Mouse (Mus musculus) neural tube, embryonic 15.5 days (tissue): ENCODE results near the gene Msx2. TPM values are rescaled to one million over a fixed set of nuclear protein-coding genes. Genes with fewer than 3 reads are reported as not detected.

Experiments used
- ATAC-seq: fragments of 200-750 bp; cut with Nextera tagmentation; 2 replicates; pipeline ENCODE4 v1.8.0; 2017; ENCODE audit warnings: mild to moderate bottlenecking, moderate TSS enrichment, moderate library complexity; ENCODE audit not compliant: low FRiP score
- H3K27ac ChIP-seq: fragments of 300-500 bp; sonication (generic); replicated peaks from 2 replicates; pipeline ENCODE4 v1.5.1; 2015; ENCODE audit warnings: mild to moderate bottlenecking, inconsistent platforms
- H3K27me3 ChIP-seq: fragments of 300-500 bp; sonication (generic); replicated peaks from 2 replicates; pipeline ENCODE4 v1.6.1; 2015; ENCODE audit warnings: inconsistent platforms
- H3K36me3 ChIP-seq: fragments of 300-500 bp; sonication (generic); 2 replicates; pipeline ENCODE4 v1.6.1; 2015; ENCODE audit warnings: inconsistent platforms
- H3K4me1 ChIP-seq: fragments of 300-500 bp; sonication (generic); 2 replicates; pipeline ENCODE4 v1.6.1; 2015; ENCODE audit warnings: inconsistent platforms
- H3K4me2 ChIP-seq: fragments of 300-500 bp; sonication (generic); 2 replicates; pipeline ENCODE4 v1.6.1; 2015; ENCODE audit warnings: inconsistent platforms, mild to moderate bottlenecking, moderate library complexity
- H3K4me3 ChIP-seq: fragments of 300-500 bp; sonication (generic); replicated peaks from 2 replicates; pipeline ENCODE4 v1.5.1; 2015; ENCODE audit warnings: mild to moderate bottlenecking, inconsistent platforms
- H3K9ac ChIP-seq: fragments of 300-500 bp; sonication (generic); replicated peaks from 2 replicates; pipeline ENCODE4 v1.6.1; 2015; ENCODE audit warnings: mild to moderate bottlenecking, inconsistent platforms
- H3K9me3 ChIP-seq: fragments of 300-500 bp; sonication (generic); replicated peaks from 2 replicates; pipeline ENCODE4 v1.6.1; 2016; ENCODE audit warnings: inconsistent platforms
- WGBS: fragments of 180-500 bp; shearing (Covaris S2); methylation state at CpG from one replicate; pipeline ENCODE4 v1.1.7; 2015; ENCODE audit warnings: mixed read lengths; 5-methylcytosine and 5-hydroxymethylcytosine counted together
- polyA plus RNA-seq: library from polyadenylated mRNA; unstranded; fragments of >200 nt; fragmentation: Nextera tagmentation; extraction: Ambion mirVana; gene quantifications from 2 replicates; pipeline ENCODE4 v1.2.1, GENCODE M21; 2015

Gene Msx2
- polyA plus RNA-seq, 1 experiment from 2014 or later: 0.82 TPM

DNA sequence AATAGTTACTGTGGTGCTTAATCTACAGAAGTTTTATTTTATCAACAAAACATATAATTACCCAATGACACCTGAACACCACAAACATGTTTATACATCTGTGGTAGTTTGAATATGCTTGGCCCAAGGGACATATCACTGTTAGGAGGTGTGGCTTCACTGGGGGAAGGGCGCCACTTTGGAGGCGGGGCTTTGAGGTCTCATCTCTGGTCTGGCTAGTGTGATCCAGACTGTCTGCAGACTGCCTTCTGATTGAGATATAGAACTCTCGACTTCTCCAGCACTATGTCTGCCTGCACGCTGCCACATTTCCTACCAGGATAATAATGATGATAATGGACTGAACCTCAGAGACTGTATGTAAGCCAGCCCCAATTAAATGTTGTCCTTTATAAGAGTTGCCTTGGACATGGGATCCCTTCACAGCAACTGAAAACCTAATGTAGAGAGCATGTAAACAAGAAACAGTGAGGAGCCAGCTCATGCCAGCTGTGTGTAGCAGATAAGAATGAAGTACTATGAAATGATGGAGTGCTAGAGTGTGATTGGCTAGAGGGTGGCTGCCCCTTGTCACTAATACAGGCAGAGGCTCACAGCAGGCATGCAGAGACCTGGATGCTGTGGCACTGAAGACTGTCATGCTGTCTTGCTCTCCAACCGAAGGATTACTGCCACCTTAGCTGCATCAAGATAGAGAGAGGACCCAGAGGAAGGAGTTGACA is 31.4 kb downstream of the Msx2 start:
- Histone ChIP-seq H3K27ac (no peak overlapping the region), H3K9ac (no peak overlapping the region), H3K9me3 (no peaks in the 10 kb centered on the region), H3K4me2 (no peak overlapping the region), H3K27me3 (no peaks in the 10 kb centered on the region), H3K36me3 (no peaks in the 10 kb centered on the region), H3K4me3 (no peak overlapping the region), H3K4me1 (peaks cover 7% of the 10 kb centered on the region)
- no peak for ATAC-seq
- WGBS: 65% methylated on average over 5 of the region's 5 CpGs

DNA sequence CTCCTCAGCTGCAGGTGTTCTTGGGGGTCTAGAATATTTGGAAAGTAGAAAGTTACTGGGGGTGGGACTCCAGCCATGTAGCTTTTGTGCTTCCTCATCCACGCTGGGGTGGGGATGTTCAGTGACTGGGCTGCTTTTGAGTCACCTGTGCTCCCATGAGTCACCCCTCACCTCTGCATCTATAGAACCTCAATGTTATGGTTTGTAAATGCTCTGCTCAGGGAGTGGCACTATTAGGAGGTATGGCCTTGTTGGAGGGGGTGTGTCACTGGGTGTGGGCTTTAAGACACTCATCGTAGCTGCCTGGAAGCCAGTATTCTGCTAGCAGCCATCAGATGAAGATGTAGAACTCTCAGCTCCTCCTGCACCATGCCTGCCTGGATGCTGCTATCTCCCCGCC is 32.9 kb downstream of the Msx2 start:
- Histone ChIP-seq H3K27ac (no peak overlapping the region), H3K4me2 (no peak overlapping the region), H3K27me3 (no peaks in the 10 kb centered on the region), H3K4me1 (peaks cover 7% of the 10 kb centered on the region), H3K9me3 (no peaks in the 10 kb centered on the region), H3K36me3 (no peaks in the 10 kb centered on the region), H3K4me3 (no peak overlapping the region), H3K9ac (no peak overlapping the region)
- ATAC-seq: no peak
- WGBS: 88% methylated on average over 3 of the region's 3 CpGs

DNA sequence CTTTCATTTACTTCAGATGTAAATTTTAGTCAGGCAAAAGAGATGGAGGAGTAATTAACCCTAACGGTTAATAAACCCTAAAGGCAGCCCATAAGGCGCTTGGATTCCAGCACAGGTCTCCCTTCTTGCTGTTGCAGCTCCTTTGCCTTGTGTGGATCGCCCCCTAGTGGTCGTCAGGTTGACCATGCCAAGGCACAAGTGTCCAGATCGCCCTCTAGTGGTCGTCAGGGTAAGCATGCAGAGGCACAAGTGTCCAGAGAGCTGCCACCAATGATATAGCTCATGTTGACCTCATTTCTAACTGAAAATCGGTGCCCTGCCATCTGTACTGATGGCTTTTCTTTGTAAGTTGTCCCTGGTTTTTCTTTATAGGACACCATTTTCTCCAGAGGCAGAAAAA is 46.4 kb downstream of the Msx2 start:
- H3K27me3 ChIP-seq: no peaks in the 10 kb centered on the region
- no peak overlapping the region for H3K9ac ChIP-seq
- no peaks in the 10 kb centered on the region for H3K4me1 ChIP-seq
- H3K27ac ChIP-seq: no peak overlapping the region
- H3K9me3 ChIP-seq: no peaks in the 10 kb centered on the region
- ATAC-seq: no peak
- no peaks in the 10 kb centered on the region for H3K36me3 ChIP-seq
- H3K4me3 ChIP-seq: no peak overlapping the region
- H3K4me2 ChIP-seq: no peak overlapping the region
- 21% methylated on average over 7 of the region's 7 CpGs for WGBS

DNA sequence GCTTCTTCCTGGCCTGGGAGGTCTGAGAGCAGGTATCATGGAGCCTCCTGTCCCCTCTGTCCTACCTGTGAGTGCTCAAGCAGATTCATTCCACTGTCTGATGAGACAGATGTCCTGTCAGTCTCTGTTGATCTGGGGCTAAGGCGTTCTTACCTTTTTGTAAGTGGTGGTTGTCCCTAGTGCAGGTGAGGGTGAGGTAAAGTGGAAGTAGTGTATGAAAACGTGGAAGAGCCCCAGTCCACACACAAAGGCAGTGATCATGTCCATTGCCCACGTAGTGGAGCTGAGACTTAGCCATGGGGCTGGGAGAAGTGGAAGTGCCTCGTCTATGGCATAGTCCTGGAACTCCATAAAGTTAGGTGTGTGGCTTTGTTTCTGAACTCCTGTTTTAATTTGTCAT is 51.7 kb downstream of the Msx2 start:
- 80% methylated on average over 4 of the region's 4 CpGs for WGBS
- H3K4me1 ChIP-seq: no peaks in the 10 kb centered on the region

GRCm38 (mm10) chr13:53420741-53421140 is 52.1 kb downstream of the Msx2 start:
- ATAC-seq: no peak
- no peak overlapping the region for H3K9ac ChIP-seq
- H3K36me3 ChIP-seq: no peaks in the 10 kb centered on the region
- 80% methylated on average over 4 of the region's 4 CpGs for WGBS
- H3K9me3 ChIP-seq: no peaks in the 10 kb centered on the region
- no peaks in the 10 kb centered on the region for H3K4me1 ChIP-seq
- H3K27me3 ChIP-seq: no peaks in the 10 kb centered on the region
- no peak overlapping the region for H3K27ac ChIP-seq
- H3K4me2 ChIP-seq: no peak overlapping the region
- H3K4me3 ChIP-seq: no peak overlapping the region

More for the DNA sequence above, 51.7 kb downstream of the Msx2 start:
- H3K36me3 ChIP-seq: no peaks in the 10 kb centered on the region
- H3K9me3 ChIP-seq: no peaks in the 10 kb centered on the region
- no peak overlapping the region for H3K9ac ChIP-seq
- no peak overlapping the region for H3K4me2 ChIP-seq
- H3K4me3 ChIP-seq: no peak overlapping the region
- H3K27me3 ChIP-seq: no peaks in the 10 kb centered on the region
- no peak overlapping the region for H3K27ac ChIP-seq
- no peak for ATAC-seq

DNA sequence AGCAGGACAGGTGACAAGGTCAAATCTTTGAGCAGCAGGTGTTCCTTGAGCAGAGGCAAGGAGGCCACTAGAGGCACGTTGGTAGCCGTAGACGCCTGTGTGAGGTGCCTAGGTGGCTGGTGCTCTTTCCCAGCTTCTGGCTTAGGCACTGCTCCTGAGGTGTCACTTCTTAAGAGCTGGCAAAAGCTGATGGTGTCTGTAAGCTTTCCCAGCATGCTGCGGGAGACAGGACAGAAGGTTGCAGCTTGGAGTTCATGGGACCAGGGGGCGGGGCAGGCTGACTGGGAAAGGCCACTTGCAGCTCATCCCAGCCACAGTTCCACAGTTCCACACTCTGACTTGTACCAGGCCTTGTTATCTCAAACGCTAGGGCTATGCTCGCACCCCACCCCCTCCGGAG is 53.2 kb downstream of the Msx2 start:
- Histone ChIP-seq H3K9ac (no peak overlapping the region), H3K4me1 (no peaks in the 10 kb centered on the region), H3K36me3 (no peaks in the 10 kb centered on the region), H3K9me3 (no peaks in the 10 kb centered on the region), H3K4me3 (no peak overlapping the region), H3K27me3 (no peaks in the 10 kb centered on the region), H3K27ac (no peak overlapping the region), H3K4me2 (no peak overlapping the region)
- no peak for ATAC-seq
- WGBS: 84% methylated on average over 8 of the region's 8 CpGs

GRCm38 (mm10) chr13:53417701-53418100 is 55.2 kb downstream of the Msx2 start:
- H3K4me3 ChIP-seq: no peak overlapping the region
- no peaks in the 10 kb centered on the region for H3K4me1 ChIP-seq
- H3K9ac ChIP-seq: no peak overlapping the region
- H3K4me2 ChIP-seq: no peak overlapping the region
- ATAC-seq: no peak
- 94% methylated on average over 6 of the region's 6 CpGs for WGBS
- no peaks in the 10 kb centered on the region for H3K27me3 ChIP-seq
- H3K9me3 ChIP-seq: no peaks in the 10 kb centered on the region
- H3K27ac ChIP-seq: no peak overlapping the region
- no peaks in the 10 kb centered on the region for H3K36me3 ChIP-seq

Other genes starting within 250 kb of the Msx2 start
- 3.4 and 4.8 TPM in 2 replicates for gene Ror2, start 186.9 kb downstream of the Msx2 start, polyA plus RNA-seq
- gene Sptlc1, start 95.7 kb downstream of the Msx2 start, polyA plus RNA-seq: 25.4 and 26.0 TPM in 2 replicates